Mouse (Mus musculus) heart, postnatal 0 days (tissue): ENCODE data around the gene Eva1a.

Source experiments
- CTCF ChIP-seq: IDR thresholded peaks from 2 replicates; pipeline ENCODE4 v1.5.1; 2016; ENCODE audit warnings: antibody characterized with exemption, control low read depth, low read depth
- EP300 ChIP-seq: IDR thresholded peaks from 2 replicates; pipeline ENCODE4 v1.6.1; 2016; ENCODE audit warnings: antibody characterized with exemption, low read depth

- TF ChIP-seq CTCF = no peak
- TF ChIP-seq EP300 = no peak
Observed at GRCm38 (mm10) chr6:82117871-82118270, 77.0 kb downstream of the Eva1a start.
